Mouse (Mus musculus): ENCODE results near the gene Tmem184c.

Gene Tmem184c

DNA sequence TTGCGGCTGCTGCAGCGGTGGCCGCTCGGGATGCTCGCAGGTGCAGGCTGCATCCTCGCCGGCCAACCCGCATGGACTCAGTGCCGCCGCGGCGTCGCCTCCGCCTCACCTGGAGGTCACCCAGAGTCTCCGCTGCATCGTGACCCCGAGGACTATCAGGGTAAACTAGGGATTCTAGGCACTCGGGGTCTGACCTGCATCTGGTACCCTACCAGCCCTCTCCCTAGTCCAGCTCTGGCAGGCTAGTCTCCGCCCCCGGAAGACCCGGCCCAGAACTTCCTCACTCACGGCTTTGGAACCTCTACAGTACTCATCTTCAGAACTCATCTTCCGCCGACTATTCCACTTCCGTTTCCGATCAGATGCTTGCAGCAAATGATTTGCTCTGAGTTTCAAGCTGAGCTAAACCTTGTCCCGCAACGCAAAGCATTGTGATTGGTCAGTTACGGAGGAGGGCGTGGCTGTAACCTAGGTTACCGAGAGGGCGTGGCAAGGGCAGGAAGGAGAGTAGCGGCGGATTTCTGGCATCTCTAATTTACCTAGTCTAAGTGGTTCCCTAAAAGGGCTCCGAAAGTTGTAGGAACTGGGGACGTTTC lies at the start of gene Tmem184c:
TSS of gene Tmem184c (minus strand) at position 325 of the 596 bp plus-strand sequence.
- in situ Hi-C loops (cut with MboI; ENCODE audit: unreplicated experiment in 2 of 2), result loop anchor here (10.0 to 25.0 kb wide), 4 partner anchors 176 to 1677 kb away; partner anchors contain the start of genes Mmaa (in 1 of the 2), Rbmxl1 (in 1 of the 2) and Slc10a7 (in 1 of the 2)

DNA sequence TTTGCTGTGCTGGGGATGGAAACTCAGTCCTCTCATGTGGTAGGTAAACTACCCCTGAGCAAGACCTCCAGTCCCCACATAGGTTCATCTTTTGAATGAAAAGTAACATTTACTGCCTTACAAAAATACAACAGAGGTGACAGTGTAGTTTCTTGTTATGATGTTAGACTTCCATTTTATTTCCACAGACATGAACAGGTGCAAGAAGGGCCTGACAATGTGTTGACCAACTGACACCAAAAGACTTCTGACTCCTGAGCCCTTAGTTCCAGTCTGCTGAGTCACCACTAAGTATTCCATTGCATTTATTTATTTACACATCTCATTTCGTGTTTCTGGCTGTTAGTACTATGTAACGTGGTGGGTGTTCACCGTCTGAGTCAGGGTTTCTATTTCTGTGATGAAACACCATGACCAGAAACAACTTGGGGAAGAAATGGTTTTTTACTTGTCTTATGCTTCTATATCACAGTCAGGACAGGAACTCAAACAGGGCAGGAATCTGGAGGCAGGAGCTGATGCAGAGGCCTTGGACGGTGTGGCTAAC lies 49.1 kb upstream of the Tmem184c start:
- in situ Hi-C loops (cut with MboI; ENCODE audit: unreplicated experiment in 2 of 2), result no loop called here

DNA sequence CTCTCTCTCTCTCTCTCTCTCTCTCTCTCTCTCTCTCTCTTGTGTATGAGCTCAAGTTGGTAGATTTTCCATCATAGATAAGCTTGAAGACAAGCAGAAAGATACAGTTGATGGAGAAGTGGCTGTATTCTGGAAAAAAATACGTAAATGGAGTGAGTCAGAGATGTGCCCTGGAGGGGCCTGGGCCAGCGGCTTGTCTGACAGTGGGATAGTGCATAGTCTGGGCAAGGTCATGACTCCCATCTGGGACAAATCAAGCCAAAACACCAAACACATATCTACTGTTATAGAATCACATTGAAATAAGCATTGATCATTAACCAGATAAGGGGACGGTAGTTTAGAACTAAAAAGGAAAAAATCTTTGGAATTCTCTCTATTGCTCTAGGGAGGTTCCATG lies 47.9 kb upstream of the Tmem184c start:
- in situ Hi-C loops (cut with MboI; ENCODE audit: unreplicated experiment in 2 of 2), result no loop called here

DNA sequence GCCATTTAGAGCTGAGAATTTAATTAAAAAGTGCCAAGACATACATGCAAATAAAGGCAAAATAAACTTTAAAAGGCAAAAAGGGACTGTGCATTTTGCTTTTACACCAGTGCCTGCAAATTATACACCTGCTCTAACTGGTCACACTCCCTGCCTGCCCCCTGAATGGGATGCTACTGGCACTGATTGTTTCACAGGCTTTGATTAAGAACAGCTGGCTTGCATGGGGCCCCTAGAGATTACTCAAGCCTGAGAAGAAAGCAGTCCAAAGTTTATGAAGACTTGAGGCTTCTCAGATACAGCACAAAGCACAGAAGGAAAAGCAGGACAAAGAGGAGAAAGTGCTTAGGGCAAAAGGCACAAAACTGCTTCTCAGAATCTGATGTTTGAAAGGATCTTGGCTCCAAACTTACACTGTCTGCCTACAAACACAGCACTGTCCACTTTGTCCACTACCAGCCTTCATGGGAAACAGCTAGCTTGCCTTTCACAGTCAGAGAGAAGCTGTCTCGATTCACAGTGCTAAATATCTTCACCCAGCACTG lies 40.2 kb upstream of the Tmem184c start:
- in situ Hi-C loops (cut with MboI; ENCODE audit: unreplicated experiment in 2 of 2), result no loop called here

DNA sequence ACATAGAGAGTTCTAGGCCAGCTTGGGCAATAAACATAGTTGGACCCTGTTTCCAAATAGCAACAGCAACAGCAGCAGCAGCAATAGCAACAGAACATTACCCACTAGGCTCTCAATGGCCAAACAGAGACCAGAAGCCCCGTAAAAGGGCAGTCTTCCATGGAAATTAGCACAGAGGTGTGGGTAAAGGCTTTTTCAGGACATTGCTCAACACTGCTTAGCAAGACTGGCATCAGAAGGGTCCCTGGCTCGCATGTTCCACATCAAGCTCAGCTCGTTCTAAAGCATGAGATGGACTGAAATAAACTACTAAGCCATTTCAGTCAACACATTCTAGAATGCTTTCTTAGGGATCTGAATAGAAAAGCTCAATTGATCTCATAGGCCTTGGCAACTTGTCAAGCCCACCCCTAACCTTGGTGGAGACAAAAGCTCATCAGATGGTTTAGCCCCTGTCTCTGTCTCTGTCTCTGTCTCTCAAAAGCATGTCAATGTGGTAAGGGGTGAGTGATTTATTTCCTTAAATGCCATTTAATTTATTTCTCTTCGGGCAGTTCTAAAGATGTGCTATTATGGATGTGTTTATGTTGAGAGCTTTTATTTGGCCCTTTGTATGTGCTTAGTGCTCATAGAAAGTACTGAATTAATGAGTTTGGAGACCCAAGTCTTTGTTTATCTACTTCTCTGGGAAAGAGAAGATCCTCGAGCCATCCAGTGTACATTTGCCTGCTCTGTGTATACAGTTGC lies 29.8 kb upstream of the Tmem184c start:
- in situ Hi-C loops (cut with MboI; ENCODE audit: unreplicated experiment in 2 of 2), result loop anchor here (25.0 kb wide), 3 partner anchors 597 to 1578 kb away; no protein-coding TSS in a partner anchor

DNA sequence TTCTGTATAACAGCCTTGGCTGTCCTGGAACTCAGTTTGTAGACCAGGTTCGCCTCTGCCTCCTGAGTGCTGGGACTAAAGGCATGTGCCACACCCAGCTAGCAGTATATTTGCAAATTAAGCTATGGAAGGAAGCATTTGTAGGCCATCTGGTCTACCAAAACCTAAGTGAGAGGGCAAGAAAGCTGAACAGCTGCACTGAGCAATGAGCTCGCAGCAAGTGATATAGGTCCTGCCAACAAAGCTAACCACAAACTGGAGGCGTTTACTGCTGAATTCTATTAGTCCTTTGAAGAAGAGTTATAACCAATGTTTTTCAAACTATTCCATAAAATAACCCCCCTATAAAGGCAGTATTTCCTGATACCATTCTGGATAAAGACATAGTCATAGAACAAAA lies 27.1 kb upstream of the Tmem184c start:
- in situ Hi-C loops (cut with MboI; ENCODE audit: unreplicated experiment in 2 of 2), result loop anchor here (25.0 kb wide), 3 partner anchors 600 to 1575 kb away; no protein-coding TSS in a partner anchor

DNA sequence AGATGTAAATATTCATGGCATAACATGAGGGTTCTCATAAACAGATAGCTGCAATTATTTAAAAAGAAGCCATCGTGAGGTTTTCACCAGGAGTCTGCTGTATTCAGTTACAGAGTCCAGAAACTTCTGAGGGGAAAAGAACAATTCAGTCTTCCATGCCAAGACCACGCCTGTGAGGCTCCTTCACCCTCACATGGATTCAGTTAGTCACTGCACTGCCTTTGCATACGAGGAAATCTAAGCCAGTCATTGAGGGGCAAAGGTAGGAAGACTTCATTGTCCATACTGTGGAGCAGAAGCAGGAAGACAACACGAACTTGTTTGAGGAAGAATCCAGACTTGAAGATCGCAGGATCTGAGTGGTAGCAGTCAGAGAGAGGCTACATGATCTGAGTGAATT lies 23.5 kb upstream of the Tmem184c start:
- in situ Hi-C loops (cut with MboI; ENCODE audit: unreplicated experiment in 2 of 2), result loop anchor here (5.0 to 25.0 kb wide), 4 partner anchors 368 to 1572 kb away; no protein-coding TSS in a partner anchor

DNA sequence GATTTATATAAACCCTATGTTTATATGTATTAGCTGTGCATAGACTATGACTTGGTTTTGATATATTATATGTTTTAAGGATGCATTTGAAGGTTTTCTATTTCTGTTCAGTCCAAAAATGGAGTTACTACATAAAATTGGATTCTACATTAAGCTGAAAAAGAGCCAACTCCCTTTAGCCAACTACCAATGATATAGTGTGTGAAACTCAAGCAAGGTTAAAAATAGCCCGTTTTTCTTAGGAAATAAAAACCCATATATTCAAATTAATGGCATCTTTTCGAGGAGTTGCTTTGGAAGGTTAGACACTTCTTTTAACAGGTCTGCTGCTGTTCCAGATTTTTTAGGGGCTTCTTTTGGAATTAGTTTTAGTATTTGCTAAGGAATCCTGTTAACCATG lies 22.7 kb upstream of the Tmem184c start:
- in situ Hi-C loops (cut with MboI; ENCODE audit: unreplicated experiment in 2 of 2), result loop anchor here (5.0 to 25.0 kb wide), 4 partner anchors 369 to 1571 kb away; no protein-coding TSS in a partner anchor

DNA sequence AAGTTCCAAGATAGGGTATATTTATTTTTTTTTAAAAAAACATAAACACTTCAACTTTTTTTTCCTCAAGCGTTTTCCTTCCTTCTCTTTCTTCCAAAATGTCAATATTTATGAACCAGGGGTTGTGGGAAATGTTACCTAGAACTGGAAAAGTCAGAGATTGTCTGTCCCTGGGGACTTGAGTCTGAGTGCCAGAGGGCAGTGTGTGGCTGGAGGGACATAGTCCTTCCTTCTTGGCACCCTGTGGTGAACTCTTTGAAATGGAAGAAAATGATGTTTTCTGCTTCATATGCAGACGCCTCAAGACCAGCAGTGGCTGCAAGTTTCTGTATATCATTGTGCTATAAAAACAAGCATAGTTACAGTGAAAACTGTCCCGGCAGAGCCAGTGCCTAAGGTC lies 20.2 kb upstream of the Tmem184c start:
- in situ Hi-C loops (cut with MboI; ENCODE audit: unreplicated experiment in 2 of 2), result loop anchor here (5.0 to 25.0 kb wide), 4 partner anchors 372 to 1568 kb away; no protein-coding TSS in a partner anchor

DNA sequence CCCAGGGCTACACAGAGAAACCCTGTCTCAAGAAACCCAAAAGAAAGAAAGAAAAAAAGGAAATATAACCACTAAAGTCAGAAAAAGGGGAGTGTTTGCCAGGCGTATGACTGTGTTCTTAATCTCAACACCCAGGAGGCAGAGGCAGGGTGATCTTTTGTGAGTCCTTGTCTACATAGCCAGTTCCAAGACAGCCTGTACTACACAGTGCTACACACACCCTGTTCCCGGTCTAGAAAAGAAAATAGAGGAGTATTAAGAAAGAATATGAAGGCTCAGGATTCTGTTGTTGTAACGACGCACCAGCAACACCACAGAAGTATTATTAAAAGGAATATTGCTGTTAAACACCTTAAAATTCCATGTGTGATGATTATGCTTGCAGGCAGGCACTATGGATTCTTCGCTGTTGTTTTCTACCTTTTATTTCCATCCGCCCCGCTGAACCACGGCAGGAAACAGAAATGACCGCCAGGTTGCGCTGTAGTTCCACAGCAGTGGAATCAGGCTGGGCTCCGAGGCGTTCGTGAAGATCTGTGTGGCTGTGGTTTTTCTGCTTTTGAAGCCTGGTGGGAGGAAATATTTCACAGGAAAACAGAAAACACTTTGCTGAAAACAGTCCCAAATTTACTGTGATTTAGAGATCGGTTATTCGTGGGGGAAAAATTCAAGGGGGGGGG lies 19.5 kb upstream of the Tmem184c start:
- in situ Hi-C loops (cut with MboI; ENCODE audit: unreplicated experiment in 2 of 2), result loop anchor here (5.0 to 25.0 kb wide), 4 partner anchors 372 to 1568 kb away; no protein-coding TSS in a partner anchor

DNA sequence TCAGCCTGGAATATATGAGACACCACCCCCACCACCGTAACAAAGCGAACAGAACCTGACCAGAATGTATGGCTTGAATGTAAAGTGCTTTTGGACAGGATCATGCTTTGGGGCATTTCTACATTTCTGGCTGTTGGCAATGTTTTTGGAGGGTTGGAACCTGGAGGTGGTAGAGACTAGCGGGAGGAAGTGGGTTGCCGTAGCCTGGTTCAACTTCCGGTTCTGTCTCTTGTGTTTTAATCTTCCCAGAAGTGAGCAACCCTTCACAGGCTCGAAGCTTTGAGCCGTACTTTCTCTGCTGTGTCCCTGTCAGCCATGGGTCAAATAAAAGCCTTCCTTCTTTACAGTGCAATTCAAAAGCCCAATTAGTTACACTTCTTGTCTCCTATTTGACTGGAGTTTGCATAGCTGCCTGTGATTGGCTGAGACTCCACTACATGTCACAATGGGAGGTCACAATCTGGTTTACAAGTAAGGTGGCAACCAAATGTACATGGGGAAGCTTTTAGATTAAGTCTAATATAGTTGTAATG lies 13.2 kb upstream of the Tmem184c start:
- in situ Hi-C loops (cut with MboI; ENCODE audit: unreplicated experiment in 2 of 2), result loop anchor here in 1 of 2 experiments (25.0 kb wide), 2 partner anchors 889 to 1664 kb away; partner anchors contain the start of genes Mmaa, Rbmxl1 and Slc10a7

DNA sequence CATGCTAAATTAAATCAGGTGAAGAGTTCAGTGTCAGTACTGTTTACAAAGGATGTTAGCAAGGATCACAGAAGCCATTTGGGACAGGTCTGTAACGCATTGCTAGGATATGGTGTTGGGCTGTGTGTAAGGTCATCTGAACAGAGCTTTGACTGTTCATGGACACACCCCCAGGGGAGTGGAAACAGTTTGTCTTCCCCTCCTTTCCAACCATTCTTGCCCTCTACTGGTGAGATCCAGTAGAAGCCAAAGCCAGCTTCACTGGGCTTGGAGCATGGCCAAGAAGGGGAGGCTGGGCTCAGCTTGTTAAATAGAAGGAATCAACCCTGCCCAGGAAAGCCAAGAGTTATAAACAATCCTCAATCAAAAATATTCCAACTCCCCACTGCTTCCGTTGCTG lies 7.4 kb upstream of the Tmem184c start:
- in situ Hi-C loops (cut with MboI; ENCODE audit: unreplicated experiment in 2 of 2), result loop anchor here (10.0 to 25.0 kb wide), 4 partner anchors 183 to 1669 kb away; partner anchors contain the start of genes Mmaa (in 1 of the 2), Rbmxl1 (in 1 of the 2) and Slc10a7 (in 1 of the 2)

DNA sequence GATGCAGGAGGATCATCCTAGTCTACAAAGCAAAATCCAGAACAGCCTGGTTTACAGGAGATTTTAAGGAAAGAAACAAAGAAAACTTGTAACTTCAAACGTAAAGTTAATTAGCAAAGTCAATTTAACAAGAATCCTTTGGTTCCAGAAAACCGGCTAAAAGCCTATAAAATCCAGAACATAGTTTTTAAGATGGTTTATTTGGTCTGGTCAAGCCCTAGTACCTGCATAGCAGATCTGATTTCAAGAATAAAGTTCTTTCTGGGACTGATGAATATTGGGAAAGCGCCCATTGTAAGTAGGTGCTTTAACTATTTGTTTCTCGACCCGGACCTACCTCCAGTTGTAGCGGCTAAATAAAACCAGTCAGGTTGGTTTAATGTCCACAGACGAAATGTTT lies 877 bp downstream of the Tmem184c start:
- in situ Hi-C loops (cut with MboI; ENCODE audit: unreplicated experiment in 2 of 2), result loop anchor here (10.0 to 25.0 kb wide), 5 partner anchors 175 to 1678 kb away; partner anchors contain the start of genes Mmaa (in 1 of the 2), Rbmxl1 (in 1 of the 2) and Slc10a7 (in 1 of the 2)

DNA sequence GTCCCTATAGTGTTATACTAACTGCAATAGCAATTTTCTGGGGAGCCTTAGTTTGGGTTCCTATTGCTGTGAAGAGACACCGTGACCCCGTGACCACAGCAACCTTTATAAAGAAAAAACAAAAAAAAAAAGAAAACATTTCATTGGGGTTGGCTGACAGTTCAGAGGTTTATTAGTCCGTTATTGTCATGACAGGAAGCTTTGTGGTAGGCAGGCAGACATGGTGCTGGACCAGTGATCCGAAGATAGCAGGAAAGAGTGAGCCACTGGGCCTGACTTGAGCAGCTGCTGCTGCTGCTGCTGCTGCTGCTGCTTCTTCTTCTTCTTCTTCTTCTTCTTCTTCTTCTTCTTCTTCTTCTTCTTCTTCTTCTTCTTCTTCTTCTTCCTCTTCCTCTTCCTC lies 26.3 kb downstream of the Tmem184c start:
- in situ Hi-C loops (cut with MboI; ENCODE audit: unreplicated experiment in 2 of 2), result no loop called here

DNA sequence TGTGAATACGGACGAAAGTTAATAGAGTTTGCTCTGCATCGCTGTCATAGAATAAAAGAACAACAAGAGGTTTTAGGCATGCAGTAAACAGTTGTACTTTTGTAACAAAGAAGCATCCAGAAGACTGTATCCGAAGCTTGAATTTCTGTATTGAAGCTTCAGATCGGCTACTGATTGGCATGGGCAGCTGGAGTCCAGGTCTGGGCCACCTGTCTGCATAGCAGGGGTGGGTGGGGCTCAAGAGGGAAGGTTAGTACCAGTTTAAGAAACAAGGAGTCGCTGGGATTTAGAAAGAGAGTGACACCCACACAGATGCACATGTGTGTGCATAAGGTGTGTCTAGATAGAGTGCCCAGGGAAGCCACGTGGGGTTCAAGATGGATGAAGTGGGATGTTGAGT lies 32.8 kb downstream of the Tmem184c start:
- in situ Hi-C loops (cut with MboI; ENCODE audit: unreplicated experiment in 2 of 2), result no loop called here

DNA sequence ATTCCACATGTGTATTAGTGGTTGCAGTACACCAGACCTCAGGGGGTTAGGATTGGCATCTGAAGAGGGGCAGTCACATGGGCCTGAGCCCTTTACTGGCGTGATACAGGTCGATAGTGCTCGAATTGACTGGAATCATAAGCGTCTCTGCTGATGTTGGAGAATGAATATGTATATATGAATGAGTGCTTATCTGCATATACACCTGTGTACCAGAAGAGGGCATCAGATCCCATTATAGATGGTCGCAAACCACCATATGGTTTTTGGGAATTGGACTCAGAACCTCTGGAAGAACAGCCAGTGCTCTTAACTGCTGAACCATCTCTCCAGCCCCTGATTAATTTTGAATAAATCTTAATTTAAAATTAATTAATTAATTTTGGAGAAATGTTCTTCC lies 36.3 kb downstream of the Tmem184c start:
- in situ Hi-C loops (cut with MboI; ENCODE audit: unreplicated experiment in 2 of 2), result no loop called here

DNA sequence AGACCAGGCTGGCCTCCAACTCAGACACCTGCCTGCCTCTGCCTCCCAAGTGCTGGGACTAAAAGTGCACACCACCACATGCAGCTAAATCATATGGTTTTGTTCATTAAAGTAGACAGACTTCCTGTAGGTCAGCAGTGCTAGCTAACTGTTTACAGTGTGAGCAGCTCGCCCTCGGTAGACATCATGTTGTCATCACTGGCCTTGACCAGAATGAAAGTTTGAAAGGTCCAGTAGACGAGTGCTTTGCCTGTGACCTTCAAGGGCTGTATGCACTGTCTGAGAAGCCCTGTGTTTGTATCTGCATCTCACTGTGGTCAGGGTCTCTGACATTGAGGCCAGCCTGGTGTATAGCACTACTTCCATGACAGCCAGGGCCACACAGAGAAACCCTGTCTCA lies 49.1 kb downstream of the Tmem184c start:
- in situ Hi-C loops (cut with MboI; ENCODE audit: unreplicated experiment in 2 of 2), result no loop called here

DNA sequence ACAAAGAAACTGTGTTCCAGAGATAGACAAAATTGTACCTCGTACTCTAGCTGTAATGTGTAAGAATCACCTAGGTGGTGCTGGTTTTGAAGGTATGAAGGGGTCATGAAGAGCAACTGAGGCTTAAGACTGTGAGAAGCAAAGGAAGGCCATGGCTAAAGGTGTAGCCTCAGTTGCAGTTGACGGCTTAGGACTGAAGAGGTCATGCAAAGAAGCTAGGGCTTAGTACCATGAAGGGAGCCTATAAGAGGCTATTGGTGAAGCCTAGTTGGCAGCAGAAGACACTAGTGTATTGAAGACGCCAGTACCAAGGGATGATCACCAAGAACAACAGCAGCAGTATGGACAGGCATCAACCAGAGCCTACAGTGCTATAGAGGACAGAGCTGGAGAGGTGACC lies 58.0 kb downstream of the Tmem184c start:
- in situ Hi-C loops (cut with MboI; ENCODE audit: unreplicated experiment in 2 of 2), result loop anchor here (5.0 kb wide), 1 partner anchor 450 kb away; no protein-coding TSS in a partner anchor

DNA sequence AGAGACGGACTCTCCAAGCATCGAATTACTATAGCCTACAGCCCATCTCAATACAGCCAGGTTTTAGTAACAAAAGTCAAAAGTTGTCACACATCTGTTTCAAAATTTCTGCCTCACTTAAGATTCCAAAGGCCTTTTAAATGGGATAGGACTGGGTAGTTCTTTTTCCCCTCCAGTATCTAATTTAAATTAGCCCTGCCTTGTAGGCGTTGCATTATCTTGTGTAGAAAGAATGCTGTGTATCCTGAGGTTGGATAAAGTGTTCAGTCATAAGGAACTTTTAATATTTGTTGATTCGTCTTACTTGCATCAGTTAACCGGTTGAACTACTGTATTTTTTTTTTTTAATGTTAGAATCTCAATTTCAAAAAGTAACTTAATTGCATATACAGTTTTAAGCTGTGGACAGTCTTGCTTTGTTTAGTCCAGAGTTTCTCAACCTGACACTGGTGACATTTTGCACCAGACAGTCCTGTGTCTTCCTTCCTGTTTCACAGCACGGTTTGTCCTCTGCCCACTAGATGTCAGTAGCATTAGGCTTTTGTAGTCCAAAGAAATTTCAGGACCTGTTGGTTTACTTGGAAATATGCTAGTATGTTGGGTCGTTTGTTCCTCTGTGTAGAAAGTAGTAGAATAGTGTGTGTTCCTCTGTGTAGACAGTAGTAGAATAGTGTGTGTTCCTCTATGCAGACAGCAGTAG lies 60.5 kb downstream of the Tmem184c start:
- in situ Hi-C loops (cut with MboI; ENCODE audit: unreplicated experiment in 2 of 2), result loop anchor here (5.0 to 25.0 kb wide), 2 partner anchors 452 to 1488 kb away; no protein-coding TSS in a partner anchor
